Mouse (Mus musculus): Measurements from ENCODE around the gene Etv6.

DNA sequence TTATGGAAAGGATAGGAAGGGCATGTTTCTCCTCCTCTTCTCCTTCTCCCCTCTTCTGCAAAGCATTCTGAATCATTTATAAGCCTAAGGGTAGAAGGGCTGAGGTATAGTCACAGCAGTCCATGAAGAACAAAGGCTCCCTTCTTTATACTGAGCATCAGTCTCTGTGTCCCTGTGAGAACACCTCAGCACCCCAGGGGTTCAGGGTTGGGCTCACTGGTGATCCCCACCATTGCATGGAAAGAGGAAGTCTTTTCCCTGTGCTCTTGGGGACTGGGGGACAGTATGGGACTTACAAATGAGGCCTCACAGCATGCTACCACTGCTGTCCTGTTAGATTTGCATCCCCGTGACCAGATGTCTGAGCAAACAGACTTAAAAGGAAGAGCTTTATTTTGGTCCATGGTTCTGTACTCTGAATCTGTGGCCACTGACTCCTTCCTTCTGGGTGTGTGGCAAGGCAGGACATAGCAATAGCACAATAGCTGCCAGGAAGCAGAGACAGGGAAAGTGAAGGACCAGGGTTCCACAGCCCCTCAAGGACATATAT lies 106.2 kb downstream of the Etv6 start:
- TF ChIP-seq SMC3 (IDR thresholded peaks at IDR 0.05; ENCODE audit: low read depth, low read length) (no peak), CTCF (IDR thresholded peaks at IDR 0.05 in 2 of 3, conservative IDR thresholded peaks at IDR 0.05 in 1 of 3; ENCODE audit: control insufficient read depth in 1 of 3, insufficient read depth in 1 of 3, low read depth in 2 of 3, low read length in 3 of 3, poor library complexity in 1 of 3, severe bottlenecking in 1 of 3) (no peak), EP300 (IDR thresholded peaks at IDR 0.05; ENCODE audit: low read depth in 1 of 2, low read length in 2 of 2) (no peak), NRF1 (IDR thresholded peaks at IDR 0.05; ENCODE audit: insufficient read depth, low read depth, low read length, poor library complexity, severe bottlenecking) (no peak), HCFC1 (IDR thresholded peaks at IDR 0.05; ENCODE audit: low read depth, low read length) (no peak), USF1 (IDR thresholded peaks at IDR 0.05; ENCODE audit: low read depth, low read length) (no peak), ZNF384 (IDR thresholded peaks at IDR 0.05; ENCODE audit: low read depth, low read length) (no peak), JUND (IDR thresholded peaks at IDR 0.05; ENCODE audit: low read depth, low read length) (no peak)
